Mouse (Mus musculus): ENCODE data around the gene Ets1.

DNA sequence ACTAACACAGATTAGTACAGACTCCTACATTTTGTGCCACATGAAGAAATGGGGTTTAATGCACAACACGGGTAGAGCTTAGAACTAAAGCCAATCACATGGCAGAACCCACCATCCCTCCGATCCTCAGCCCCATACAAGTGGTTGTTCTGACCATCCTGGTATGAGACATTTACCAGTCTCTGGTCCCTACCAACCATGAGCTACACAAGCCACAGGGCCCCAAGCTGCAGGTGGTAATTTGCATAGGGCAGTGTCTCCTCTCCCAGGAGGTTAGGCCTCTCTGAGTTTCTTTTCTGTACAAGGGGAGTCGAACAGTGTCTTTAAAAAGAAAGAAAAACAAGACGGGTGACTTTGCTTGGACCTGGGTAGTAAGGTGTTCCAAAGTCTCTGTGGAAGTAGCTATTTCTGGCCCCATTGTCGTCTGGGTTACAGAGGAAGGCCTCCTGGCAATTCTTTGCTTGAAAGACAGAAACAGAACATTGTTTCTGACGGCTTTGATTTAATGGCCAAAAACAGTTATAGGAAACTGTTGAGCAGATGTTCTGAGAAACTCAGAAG, 23.1 kb upstream of the Ets1 start:
- TF ChIP-seq ZKSCAN1 (IDR thresholded peaks at IDR 0.05; ENCODE audit: borderline replicate concordance, low read depth, low read length), result no peak
- no peak for TF ChIP-seq POLR2AphosphoS2 (IDR thresholded peaks at IDR 0.05; ENCODE audit: low read depth, low read length)
- no peak for TF ChIP-seq GABPA (IDR thresholded peaks at IDR 0.05; ENCODE audit: insufficient replicate concordance, low read depth, low read length)
- no peak for TF ChIP-seq CTCF (conservative IDR thresholded peaks at IDR 0.05 in 1 of 2, IDR thresholded peaks at IDR 0.05 in 1 of 2; ENCODE audit: low read depth in 2 of 2, low read length in 2 of 2)
- peak; percentile 43 for TF ChIP-seq POLR2A (IDR thresholded peaks at IDR 0.05; ENCODE audit: low read depth, low read length)
- peak; percentile 99 for TF ChIP-seq TCF12 (IDR thresholded peaks at IDR 0.05; ENCODE audit: low read depth, low read length)
- peak; percentile 93 for TF ChIP-seq RCOR1 (conservative IDR thresholded peaks at IDR 0.05; ENCODE audit: low read depth, low read length)
- 0 out of 2 replicates have a peak, but pooled peaks have one; percentile 19 for TF ChIP-seq NRF1 (IDR thresholded peaks at IDR 0.05; ENCODE audit: low read depth, low read length)
- TF ChIP-seq NELFE (IDR thresholded peaks at IDR 0.05; ENCODE audit: low read depth, low read length), result peak; percentile 67
- no peak for TF ChIP-seq PAX5 (IDR thresholded peaks at IDR 0.05; ENCODE audit: low read length)
- peak; percentile 86 for TF ChIP-seq SIN3A (IDR thresholded peaks at IDR 0.05; ENCODE audit: low read length)

Measured in CH12.LX (cell line).